Mouse (Mus musculus) CH12.LX (cell line): ENCODE measurements around the gene Sesn1.

Source experiments
- MXI1 ChIP-seq: IDR thresholded peaks from 2 replicates; pipeline ENCODE4 v1.6.1; 2011; ENCODE audit warnings: mild to moderate bottlenecking, low read depth, low read length, improper control_type of control experiment
- POLR2A ChIP-seq: IDR thresholded peaks from 2 replicates; pipeline ENCODE4 v1.6.1; 2011; ENCODE audit warnings: low read depth, mild to moderate bottlenecking, improper control_type of control experiment, low read length
- ZNF384 ChIP-seq: IDR thresholded peaks from 2 replicates; pipeline ENCODE4 v1.6.1; 2012; ENCODE audit warnings: low read depth, low read length, improper control_type of control experiment, inconsistent platforms

DNA sequence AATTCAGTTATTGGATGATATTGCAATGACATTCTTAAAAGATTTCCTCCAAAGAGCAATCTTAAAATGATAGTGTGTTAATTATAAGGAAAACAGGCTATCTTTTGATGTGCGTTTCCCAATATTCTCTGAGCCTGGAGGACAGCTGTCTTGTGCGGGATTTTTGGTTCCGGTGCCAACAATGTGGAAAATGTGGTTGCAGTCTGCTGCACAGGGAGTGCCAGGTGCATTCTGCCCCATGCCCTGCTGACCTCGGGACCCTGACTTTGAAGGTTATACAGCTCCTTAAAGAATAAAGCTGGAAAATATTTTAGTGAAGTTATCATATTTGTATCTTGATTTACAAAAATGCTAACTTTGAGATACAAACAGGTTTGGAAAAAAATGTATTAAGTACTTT lies 98.2 kb downstream of the Sesn1 start:
- TF ChIP-seq POLR2A (no peak), ZNF384 (no peak), MXI1 (no peak)
